Mouse (Mus musculus): ENCODE data around the gene Git2. TPM values are rescaled to one million over a fixed set of nuclear protein-coding genes. Genes with fewer than 3 reads are reported as not detected.

The Git2 gene
- total RNA-seq, 2 experiments from 2014 or later, result 113 to 117 TPM

DNA sequence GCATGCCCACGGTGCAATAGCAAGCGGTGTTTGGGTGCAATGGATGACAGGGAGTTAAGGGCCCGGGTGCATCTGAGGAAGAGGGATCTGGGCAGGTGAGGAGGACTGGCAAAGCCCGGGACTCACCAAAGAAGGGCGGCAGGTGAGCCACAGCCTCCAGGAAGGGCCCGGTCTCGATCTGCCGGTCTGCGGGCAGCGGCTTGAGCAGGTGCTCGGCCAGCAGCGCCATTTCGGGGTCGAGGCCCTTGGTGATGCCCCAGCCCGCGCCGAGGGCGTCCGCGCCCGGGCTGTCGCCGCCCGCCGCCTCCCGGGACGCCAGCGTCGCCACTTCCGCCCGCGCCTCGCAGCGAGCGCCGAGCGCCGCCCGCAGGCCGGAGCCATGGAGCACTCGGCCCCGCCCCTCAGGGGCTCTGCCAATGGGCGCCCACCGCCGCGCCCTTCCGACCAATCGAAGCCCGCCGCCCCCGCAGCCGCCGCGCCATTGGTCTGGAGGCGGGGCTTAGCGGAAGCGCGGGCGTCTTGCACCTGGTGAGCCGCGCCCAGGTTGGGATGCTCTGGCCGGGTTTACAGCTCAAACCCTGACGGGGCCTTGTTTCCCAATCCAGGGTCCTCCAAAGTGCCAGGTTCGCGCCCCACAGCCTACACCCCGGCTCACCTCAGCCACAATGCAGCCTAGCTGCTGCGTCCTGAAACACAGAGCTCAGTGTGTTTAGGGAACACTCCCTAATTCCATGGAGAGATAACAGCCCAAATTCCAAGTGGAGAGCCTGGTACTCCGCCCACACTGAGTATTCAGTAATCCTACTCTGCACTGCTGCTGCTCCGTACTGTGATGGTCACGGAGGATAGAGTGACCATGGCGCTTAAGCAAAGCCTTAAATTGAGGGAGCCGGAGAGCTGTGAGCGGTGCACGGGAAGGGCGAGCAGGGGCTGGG lies 84.4 kb downstream of the Git2 start, which contains the start of gene Gltp:
Gene Gltp, minus strand, starts transcription at position 352 of the 935 bp plus-strand sequence.
- peak; percentile 93 for ATAC-seq (replicated peaks; ENCODE audit: poor library complexity, severe bottlenecking)

DNA sequence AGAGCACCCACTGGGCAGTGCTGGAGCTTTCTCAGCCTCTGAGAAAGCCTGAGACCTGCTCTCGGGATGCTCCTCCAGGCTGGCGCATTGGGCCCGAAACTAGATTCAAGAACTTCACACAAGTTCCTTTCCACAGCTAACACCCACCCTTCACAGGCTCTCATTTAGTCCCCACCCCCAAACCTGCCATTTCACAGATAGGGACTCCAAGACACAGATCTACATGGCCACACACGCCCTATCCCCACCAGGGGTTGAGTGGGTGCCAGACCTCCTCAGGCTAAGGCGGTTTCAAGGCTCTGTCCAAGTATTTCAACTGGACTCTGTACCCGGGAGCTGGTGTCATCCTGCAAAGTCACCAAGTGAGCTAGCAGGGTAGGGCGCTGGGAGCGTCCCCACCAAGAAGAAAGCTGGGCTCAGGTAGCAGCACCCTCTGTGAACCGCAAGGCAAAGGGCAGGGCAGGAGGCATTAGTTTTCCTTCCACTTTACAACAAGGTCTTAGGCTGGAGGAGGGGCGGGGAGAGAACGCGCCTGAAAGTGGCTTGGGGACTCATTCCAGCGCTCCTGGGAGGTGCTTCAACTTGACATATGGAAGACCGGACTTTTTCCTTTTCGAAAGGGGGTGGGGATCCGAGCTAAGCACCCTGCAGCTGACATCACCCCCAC lies 85.5 kb downstream of the Git2 start:
- peak; percentile 27 for ATAC-seq (replicated peaks; ENCODE audit: poor library complexity, severe bottlenecking)

DNA sequence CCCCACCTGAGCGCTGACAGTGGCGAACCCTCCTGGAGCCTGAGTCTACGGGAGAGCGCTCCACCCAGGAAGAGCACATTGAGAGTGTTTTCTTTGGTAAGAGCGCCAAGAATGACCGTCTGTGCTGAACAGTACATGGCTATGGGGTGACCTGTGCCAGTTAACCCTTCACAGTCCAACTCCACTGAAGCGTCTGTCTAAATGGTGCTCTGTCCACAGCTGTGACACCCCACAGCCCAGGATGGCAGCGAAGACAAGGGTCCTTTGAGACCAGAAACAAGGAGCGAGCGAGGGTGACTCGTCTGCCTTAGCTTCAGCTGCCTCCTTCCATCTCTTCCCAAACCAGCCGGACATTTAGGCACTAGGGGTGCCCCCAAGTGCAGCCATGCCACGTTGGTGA lies 86.6 kb downstream of the Git2 start:
- ATAC-seq (replicated peaks; ENCODE audit: poor library complexity, severe bottlenecking), result no peak

DNA sequence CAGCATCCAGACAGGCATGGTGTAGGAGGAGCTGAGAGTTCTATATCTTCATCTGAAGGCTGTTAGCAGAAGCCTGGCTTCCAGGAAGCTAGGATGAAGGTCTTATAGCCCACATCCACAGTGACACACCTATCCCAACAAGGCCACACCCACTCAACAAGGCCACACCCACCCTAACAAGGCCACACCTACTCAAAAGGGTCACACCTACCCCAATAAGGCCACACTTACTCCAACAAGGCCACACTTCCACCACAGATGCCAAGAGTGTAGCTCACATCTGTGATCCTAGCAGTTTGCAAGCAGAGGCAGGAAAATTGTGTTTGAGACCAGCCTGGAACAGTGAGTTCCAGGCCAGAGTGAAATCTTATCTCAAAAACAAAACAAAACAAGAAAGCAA lies 87.4 kb downstream of the Git2 start:
- no peak for ATAC-seq (replicated peaks; ENCODE audit: poor library complexity, severe bottlenecking)

DNA sequence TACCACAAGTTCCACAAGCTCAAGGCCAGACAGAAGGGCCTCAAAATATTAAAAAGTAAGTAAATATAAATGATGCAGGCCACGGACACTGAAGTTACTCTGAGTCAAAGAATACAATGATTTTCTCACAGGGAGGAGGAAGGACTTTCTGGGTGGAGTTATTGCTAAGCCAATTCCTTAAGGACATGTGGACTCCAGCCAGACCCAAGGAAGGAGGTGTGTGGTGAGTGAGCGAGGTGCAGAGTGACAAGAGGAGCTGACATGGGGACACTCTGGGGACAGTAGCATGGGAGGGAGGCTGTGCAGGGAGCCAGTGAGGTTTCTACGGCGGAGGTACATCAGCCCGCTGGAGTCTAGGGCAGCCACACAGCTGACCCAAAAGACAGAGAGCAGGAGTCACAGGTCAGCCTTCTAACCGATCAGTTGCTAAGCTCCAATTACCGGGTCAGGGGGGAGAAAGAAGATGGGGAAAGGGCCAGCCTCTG lies 88.5 kb downstream of the Git2 start:
- ATAC-seq (replicated peaks; ENCODE audit: poor library complexity, severe bottlenecking), result no peak

DNA sequence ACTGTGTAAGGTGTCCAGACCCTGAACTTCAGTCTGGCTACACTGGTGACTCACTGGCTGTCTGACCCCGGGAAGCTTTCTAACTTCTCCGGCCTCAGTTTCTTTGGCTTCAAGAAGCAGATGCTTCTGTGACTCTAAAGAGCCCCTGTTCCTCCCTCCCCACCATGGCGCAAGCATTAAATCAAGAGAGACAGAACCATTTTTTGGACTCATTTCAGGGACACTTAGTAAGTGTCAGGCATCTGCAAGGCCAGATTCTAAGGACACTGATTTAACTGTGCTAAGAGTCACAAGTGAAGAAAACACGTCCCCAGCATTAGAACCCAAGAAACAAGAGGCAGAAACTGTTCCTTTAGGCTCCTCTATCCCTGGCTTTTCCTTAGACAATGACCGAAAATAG lies 89.3 kb downstream of the Git2 start:
- ATAC-seq (replicated peaks; ENCODE audit: poor library complexity, severe bottlenecking), result no peak

DNA sequence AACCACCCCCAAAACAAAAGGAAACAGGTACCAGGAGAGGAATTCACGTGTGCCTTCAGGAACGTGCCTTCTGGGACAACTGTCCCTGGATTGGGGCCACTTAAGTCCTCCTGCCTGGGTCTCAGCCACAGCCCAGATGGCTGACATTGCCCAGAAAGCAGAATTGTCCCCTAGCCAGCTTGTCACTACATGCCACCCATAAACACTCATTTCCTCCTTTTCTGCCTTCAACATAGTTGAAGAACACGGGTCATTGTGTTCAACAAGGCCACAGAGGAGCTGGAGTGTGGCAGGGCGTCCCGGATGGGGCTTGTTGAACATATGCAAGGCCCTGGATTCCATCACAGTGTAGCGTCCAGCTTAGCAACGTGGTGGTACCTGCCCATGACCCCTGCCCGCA lies 93.6 kb downstream of the Git2 start:
- peak; percentile 70 for ATAC-seq (replicated peaks; ENCODE audit: poor library complexity, severe bottlenecking)

DNA sequence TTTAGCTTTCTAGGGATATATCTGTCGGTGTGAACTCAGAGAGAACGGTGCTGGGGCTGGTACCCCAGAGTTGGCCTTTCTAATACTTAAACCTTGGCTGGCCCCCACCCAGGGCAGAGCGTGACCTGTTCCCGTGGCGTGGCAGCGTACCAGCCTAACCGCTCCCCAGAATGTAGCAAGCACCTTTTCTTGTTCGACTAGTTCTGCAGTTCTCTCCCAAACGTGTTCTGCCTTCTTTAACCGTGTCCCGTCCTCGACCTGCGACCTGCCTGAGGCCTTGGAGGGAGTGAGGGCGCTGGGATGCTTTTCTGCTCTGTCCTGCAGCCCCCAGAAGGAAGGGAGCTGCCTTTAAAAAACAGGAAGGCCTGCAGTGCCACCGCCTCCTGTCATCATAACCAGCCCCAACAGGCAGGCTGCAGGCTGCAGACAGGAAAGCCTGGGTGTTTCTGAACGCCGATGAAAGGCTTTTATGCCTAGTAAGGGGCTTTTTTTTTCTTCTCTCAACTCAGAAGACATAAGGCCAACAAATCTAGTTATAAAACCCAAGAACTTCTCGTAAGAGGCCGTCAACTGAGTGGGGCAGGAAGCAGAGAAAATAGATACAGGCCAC lies 94.5 kb downstream of the Git2 start:
- peak; percentile 39 for ATAC-seq (replicated peaks; ENCODE audit: poor library complexity, severe bottlenecking)

DNA sequence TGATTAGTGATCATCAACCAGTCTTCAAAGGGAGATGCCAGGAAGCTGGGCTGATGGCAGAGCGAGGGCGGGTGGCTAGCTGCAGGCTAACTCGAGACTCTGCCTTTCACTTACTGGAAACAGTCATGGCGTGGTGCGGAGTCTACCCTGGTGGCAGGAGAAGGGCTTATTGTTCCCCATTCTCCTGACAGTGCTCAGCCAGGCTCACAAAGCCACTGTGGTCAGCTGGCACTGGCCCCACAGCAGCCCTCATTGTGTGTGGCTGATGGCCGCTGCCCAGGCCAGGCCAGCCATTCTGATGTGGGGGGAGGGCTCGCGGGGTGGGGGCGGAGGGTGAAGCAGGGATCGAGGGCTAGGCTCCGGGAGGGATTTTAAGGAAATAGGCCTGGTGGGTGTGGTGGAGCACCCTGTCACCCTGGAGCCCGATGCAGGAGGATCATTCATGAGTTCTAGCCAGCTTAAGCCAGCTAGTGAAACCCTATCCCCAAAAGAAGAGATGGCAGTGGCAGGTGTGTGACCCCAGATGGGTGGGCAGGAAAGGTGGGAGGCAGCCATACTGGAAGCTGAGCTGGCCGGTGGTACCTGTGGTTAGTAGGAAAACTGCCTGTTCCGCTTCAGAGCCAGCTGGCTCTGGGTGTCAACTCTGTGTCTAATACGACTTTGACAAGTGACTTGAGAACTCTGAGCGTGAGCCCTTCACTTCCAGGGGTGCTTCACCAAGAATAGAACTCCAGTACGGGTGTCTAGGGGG lies 95.3 kb downstream of the Git2 start:
- peak; percentile 32 for ATAC-seq (replicated peaks; ENCODE audit: poor library complexity, severe bottlenecking)

Other genes with a start within 250 kb of the Git2 start
- 0.34 and 2.0 TPM in 2 replicates for gene Fam222a, start 207.5 kb downstream of the Git2 start, total RNA-seq (2014; fragmentation: Nextera tagmentation)
- not detected in 2 replicates for gene Fam222a, start 207.5 kb downstream of the Git2 start, total RNA-seq (2017)
- gene Trpv4, start 117.1 kb downstream of the Git2 start, total RNA-seq (2014; fragmentation: Nextera tagmentation), result 0.43 and 4.2 TPM in 2 replicates
- gene Trpv4, start 117.1 kb downstream of the Git2 start, total RNA-seq (2017), result 0.26 and 0.82 TPM in 2 replicates
- 85.6 and 87.2 TPM in 2 replicates for gene Gltp, start 84.5 kb downstream of the Git2 start, total RNA-seq (2014; fragmentation: Nextera tagmentation)
- 21.8 and 30.8 TPM in 2 replicates for gene Gltp, start 84.5 kb downstream of the Git2 start, total RNA-seq (2017)
- gene Tchp, start 67.8 kb downstream of the Git2 start, total RNA-seq (2014; fragmentation: Nextera tagmentation), result 6.0 and 25.2 TPM in 2 replicates
- gene Tchp, start 67.8 kb downstream of the Git2 start, total RNA-seq (2017), result 9.8 and 12.6 TPM in 2 replicates
- 271 and 278 TPM in 2 replicates for gene Ankrd13a, start 840 bp downstream of the Git2 start, total RNA-seq (2014; fragmentation: Nextera tagmentation)
- 310 and 331 TPM in 2 replicates for gene Ankrd13a, start 840 bp downstream of the Git2 start, total RNA-seq (2017)
- gene 1500011B03Rik, start 48.0 kb upstream of the Git2 start, total RNA-seq (2014; fragmentation: Nextera tagmentation), result 44.4 and 76.8 TPM in 2 replicates
- 44.0 and 57.4 TPM in 2 replicates for gene 1500011B03Rik, start 48.0 kb upstream of the Git2 start, total RNA-seq (2017)
- gene 4930519G04Rik, start 78.1 kb upstream of the Git2 start, total RNA-seq (2014; fragmentation: Nextera tagmentation), result 1.6 TPM in 1 of 2 replicates, not detected in the other
- not detected in 2 replicates for gene 4930519G04Rik, start 78.1 kb upstream of the Git2 start, total RNA-seq (2017)
- gene Gm9936, start 83.2 kb upstream of the Git2 start, total RNA-seq (2014; fragmentation: Nextera tagmentation), result not detected in 2 replicates
- gene Gm9936, start 83.2 kb upstream of the Git2 start, total RNA-seq (2017), result not detected in 2 replicates
- 6.7 and 10.4 TPM in 2 replicates for gene Oasl2, start 121.4 kb upstream of the Git2 start, total RNA-seq (2014; fragmentation: Nextera tagmentation)
- 4.7 and 7.6 TPM in 2 replicates for gene Oasl2, start 121.4 kb upstream of the Git2 start, total RNA-seq (2017)
- gene Oasl1, start 147.7 kb upstream of the Git2 start, total RNA-seq (2014; fragmentation: Nextera tagmentation), result 5.2 and 5.4 TPM in 2 replicates
- gene Oasl1, start 147.7 kb upstream of the Git2 start, total RNA-seq (2017), result 0.73 and 1.8 TPM in 2 replicates
- gene 2210016L21Rik, start 166.6 kb upstream of the Git2 start, total RNA-seq (2014; fragmentation: Nextera tagmentation), result 9.0 and 12.3 TPM in 2 replicates
- 10.7 and 14.2 TPM in 2 replicates for gene 2210016L21Rik, start 166.6 kb upstream of the Git2 start, total RNA-seq (2017)
- gene Hnf1a, start 195.6 kb upstream of the Git2 start, total RNA-seq (2014; fragmentation: Nextera tagmentation), result not detected in 2 replicates
- not detected in 2 replicates for gene Hnf1a, start 195.6 kb upstream of the Git2 start, total RNA-seq (2017)
- 42.8 and 43.9 TPM in 2 replicates for gene Sppl3, start 235.6 kb upstream of the Git2 start, total RNA-seq (2014; fragmentation: Nextera tagmentation)
- gene Sppl3, start 235.6 kb upstream of the Git2 start, total RNA-seq (2017), result 21.7 and 26.5 TPM in 2 replicates

All from granulocyte monocyte progenitor cell, adult 5-6 weeks (primary cell).